Mouse (Mus musculus): Measurements from ENCODE around the gene Adgrv1.

DNA sequence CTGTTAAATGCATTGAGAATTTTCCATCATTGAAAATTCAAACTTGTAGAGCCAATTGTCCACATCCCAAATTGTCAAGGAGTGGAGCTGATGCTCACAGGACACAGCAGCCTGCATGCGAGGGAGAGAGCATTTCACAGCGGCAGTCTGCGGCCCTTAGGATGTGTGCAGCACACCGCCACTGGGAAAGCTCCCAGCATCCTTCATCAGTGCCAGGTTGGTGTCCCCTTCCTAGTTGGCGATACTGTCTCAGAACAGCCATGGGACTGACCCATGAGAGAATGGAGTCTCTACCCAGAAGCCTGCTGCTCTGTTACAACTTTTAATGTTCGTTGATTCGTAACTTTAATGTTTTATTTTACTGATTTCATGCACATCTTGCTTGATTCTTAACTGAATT is 183.8 kb downstream of the Adgrv1 start:
- TF ChIP-seq CTCF (conservative IDR thresholded peaks at IDR 0.05; ENCODE audit: insufficient read depth, insufficient read length, low read depth, low read length) (no peak), POLR2A (IDR thresholded peaks at IDR 0.05; ENCODE audit: low read depth, low read length) (no peak)

All from kidney, adult 2 months (tissue).